Mouse (Mus musculus) brain, embryonic 14.5 days (tissue): ENCODE measurements around the gene Layn.

ENCODE experiments used
- CTCF ChIP-seq: fragments of 200-500 bp; IDR thresholded peaks from 2 replicates; pipeline ENCODE4 v1.5.1; 2012; ENCODE audit warnings: inconsistent platforms, mild to moderate bottlenecking, moderate library complexity, borderline replicate concordance; ENCODE audit not compliant: insufficient read depth, insufficient read length; ENCODE audit errors: extremely low read depth
- POLR2A ChIP-seq: fragments of 200-500 bp; IDR thresholded peaks from 2 replicates; pipeline ENCODE4 v1.6.1; 2012; ENCODE audit warnings: mild to moderate bottlenecking, inconsistent platforms, borderline replicate concordance; ENCODE audit not compliant: poor library complexity, insufficient read depth, insufficient read length, severe bottlenecking; ENCODE audit errors: extremely low read depth

DNA sequence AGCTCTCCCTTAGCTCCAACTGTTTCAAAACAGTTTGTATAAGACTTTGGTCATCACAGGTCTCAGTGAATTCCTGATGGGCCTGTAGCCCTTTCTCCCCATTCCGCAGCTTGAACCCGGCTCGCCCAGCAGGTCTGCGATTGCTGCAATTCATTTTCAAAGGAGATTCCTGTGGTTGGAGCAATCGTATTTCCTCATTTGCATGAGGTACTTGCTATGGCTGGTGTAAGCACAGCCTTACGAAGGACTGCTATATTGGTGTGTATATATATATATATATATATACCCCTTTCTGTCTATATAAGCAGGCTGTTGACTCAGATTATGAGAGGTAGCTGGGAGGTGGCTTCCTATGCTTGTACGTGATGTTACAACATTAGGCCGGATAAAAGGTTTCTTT lies 44.6 kb downstream of the Layn start:
- TF ChIP-seq CTCF (no peak), POLR2A (no peak)
